Mouse (Mus musculus) skeletal muscle tissue, adult 2 months (tissue): ENCODE data around the gene Gm37240.

Source experiments
- DNase-seq: peaks from one replicate; pipeline ENCODE4 v3.0.0-alpha.2; 2012; ENCODE audit warnings: low read depth, low spot score

Gm37240 gene

GRCm38 (mm10) chr3:85195068-85195481 lies 692.2 kb downstream of the Gm37240 start:
- DNase-seq: peak; percentile 34

- no peak for DNase-seq
These were observed 697.5 kb downstream of the Gm37240 start for GRCm38 (mm10) chr3:85189791-85190190.

GRCm38 (mm10) chr3:85188364-85188763 lies 699.0 kb downstream of the Gm37240 start:
- no peak for DNase-seq

GRCm38 (mm10) chr3:85186661-85187076 lies 700.6 kb downstream of the Gm37240 start:
- peak; percentile 43 for DNase-seq

DNA sequence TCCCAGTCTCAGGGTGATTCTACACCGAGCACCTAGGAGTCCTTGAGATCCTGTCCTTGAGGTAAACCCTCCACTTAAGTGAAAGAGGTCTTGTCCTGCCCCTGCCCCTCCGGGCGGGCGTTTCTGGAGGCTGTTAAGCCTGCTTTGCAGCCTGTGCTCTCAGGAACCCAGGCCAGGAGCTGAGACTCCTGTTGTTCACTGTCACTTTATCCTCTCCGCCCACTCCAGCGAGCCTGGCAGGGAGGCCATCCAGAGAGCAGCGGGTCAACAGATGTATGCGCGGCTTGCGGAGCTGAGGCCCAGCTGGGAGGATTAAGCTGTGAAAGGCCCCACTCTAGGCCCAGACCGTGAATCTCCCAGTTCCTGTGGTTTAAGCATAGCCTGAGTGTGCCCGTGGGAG lies 701.5 kb downstream of the Gm37240 start:
- DNase-seq: peak; percentile 15

- DNase-seq: no peak
These were observed 702.4 kb downstream of the Gm37240 start for GRCm38 (mm10) chr3:85184916-85185315.

GRCm38 (mm10) chr3:85184151-85184550 lies 703.2 kb downstream of the Gm37240 start:
- no peak for DNase-seq

- DNase-seq: peak; percentile 82
These were observed 710.6 kb downstream of the Gm37240 start for GRCm38 (mm10) chr3:85176736-85177135.

DNA sequence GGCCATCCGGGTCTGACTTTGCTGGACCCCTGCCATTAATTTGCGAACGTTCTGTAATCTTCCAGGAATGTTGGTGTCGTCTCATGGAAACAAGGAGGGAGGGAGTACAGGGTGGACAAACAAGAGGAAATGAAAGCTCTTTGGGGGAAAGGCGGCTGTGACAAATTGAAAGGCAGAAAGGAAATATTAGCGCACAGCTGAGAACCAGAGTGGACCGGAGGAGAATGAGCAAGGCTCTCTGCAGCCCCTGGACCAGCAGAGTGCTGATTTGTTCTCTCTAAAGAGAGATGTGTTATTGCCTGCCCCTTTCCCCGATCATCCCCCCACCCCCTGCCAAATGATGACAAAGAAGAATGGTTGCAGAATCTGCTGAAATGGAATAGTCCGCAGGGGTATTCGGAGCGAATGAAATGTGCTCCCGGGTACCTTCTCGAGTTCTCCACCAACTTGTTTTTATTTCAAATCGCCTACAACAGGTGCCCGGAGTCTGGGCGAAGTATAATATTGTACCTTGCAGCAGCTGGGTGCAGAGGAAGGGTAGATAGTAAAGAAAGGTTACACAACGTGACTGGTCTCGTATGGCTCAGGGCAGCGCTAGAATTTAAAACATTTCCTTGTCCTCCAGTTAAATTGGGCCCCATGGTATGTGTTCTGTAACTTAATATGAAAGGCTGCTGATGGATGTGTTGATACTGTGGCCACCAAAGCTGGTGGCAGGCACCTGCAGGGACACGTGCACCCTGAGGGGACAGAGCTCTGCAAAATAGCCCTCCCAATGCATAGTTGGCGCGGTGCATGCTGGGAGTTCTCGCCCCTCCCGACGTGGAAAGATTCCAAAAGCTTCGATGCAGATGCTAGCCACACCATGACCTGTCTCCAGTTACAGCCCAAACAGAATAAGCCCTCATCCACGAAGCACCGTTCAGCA lies 712.5 kb downstream of the Gm37240 start:
- peak; percentile 52 for DNase-seq

GRCm38 (mm10) chr3:85173441-85174071 lies 713.8 kb downstream of the Gm37240 start:
- DNase-seq: no peak

DNA sequence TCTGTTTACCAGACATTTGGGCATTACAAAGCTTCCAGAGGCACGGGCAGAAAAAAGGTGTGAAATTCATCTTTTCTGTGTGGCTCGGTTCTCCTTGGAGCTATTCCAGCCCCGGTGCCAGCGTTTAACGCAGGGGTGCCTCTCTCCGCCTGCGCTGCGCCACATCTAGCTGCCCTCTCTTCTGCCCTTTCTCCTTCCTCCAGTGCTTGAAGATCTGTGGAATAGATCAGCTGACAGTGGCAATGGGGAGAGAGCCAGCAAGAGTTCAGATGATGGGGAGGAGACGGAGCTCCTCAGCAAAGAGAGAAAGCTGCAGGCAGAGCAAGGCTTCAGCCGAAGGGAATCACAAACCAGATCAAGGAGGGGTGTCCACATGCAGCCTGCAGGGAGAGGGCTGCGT lies 714.8 kb downstream of the Gm37240 start:
- DNase-seq: peak; percentile 45

DNA sequence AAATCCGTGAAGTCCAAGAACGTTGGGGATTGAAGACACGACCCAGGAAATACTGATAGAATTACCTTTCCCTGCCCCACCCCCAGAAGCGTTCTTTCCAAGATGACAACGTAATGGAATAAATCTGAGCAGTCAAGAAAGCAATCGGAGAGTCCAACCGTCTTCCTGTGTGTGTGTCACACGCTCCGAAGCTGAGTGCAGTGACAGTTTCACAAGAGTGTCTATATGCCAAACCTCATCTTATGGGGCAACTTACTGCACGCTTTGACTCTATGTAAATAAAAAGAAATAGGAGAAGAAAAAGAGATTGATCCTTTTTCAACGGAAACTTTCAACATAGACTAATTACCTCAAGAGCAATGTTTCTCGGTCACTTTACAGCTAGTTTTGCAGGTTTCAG lies 715.2 kb downstream of the Gm37240 start:
- DNase-seq: peak; percentile 46

DNA sequence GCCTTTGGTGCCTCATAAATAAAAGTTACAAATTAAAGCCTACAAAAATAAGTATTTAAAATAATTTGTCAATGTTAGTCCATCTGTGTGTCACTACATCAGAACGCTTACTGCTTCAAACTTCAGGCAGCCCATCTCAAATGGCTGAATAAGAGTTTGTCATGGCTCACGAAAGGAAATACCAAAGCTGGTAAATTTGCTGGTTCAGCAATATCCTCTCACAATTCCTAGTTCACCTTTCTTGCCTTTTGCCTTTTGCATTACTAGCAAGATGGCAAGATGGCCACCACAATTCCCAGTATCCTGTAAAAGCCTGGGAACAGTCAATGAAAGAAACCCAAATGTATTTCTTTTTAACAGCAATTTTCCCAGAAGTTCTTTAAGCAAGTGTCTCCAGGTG lies 718.5 kb downstream of the Gm37240 start:
- DNase-seq: no peak

GRCm38 (mm10) chr3:85164931-85165330 lies 722.4 kb downstream of the Gm37240 start:
- DNase-seq: no peak

DNA sequence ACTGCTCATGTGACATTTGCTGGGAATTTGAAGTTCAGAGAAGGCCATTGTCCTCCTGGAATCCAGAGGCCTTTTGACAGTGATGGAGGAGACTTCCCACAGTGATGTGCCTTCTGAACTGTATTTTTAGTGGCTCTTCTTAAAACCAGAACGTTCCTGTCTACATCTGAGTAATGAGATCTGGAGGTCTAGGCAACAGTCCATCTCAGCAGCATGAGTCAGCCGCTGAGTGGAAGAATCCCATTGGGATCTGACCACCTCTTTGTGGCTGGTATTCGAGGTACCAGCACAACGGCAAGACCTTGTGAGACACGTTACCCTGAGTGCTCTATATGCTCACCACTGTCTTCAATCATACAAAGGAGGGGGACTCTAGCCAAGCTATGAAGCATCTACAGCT lies 723.9 kb downstream of the Gm37240 start:
- DNase-seq: no peak

DNA sequence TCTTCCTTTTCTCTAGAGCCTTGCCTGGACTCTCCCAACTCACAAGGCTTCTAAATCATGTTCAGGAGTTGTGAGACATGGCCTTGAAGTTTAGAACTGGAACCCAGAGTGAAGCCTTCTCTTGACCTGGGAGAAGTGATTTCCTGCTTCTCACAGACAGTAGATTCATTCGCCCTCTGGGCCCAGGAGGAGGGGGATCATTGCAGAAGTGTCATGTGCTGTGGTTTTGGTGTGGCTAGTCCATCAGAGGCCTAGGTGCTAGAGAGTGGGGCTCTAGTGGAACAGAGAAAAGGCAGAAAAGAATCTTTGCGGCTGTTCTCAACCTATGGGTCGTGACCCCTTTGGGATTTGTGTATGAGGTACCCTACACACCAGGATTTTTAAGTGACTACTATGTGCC lies 724.9 kb downstream of the Gm37240 start:
- DNase-seq: no peak

DNA sequence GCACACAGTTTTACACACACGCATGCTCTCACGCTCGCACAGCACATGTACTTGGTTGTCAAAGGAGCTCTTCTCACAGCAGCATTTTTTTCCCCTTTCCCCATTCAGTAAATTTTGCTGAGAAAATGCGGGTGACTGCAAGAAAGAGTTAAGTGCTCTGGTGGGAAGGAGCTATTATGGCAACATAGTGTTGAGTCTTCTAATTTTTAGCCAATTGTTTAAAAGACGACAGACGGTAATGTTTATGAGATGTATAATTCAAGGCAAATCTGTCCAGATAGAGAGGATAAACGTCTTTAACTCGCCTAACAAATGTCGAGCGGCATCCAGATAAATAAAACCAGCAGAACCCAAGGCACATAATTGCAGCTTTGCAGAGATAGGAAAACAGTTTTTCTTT lies 726.5 kb downstream of the Gm37240 start:
- DNase-seq: no peak

- DNase-seq: no peak
These were observed 727.7 kb downstream of the Gm37240 start for GRCm38 (mm10) chr3:85159631-85160030.

DNA sequence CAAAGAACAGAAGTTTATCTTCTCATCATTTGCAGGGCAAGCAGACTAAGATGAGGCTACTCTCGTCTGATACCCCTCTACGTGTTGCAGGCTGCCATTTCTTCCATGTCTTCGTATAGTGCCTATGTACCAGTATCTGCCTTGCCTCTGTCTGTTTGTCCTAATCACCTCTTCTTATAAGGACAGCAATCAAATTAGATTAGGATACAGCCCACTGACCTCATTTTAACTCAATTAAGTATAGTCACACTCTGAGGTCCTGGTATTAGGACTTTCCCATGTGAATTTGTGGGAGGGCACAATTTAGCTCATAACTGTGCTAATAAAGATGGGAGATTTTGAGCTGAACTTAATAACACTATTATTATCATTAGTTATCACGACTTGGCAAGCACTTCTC lies 738.5 kb downstream of the Gm37240 start:
- DNase-seq: no peak

DNA sequence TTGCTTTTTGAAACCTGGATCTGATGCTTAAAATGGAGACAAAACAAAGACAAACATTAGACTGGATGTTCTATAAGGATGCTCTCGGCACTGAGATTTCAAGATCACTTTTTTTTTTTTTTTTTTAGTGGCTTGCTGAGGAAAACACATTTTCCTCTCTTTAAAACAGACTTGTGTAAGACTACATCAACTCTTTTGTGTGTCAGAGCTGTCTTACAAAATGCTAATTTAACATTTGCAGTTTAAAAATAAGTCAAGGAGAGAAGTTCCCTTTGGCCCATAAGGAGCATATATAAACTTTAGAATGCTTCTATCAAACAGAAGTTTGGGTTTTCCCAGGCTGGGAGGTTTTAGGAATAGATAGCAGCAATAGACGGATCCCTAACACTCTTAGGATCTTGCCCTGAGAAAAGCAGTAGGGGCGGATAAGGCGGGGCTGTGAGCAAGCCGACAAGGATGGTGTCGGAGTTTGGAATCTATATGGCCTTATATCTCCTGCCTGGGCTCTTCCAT lies 739.2 kb downstream of the Gm37240 start:
- DNase-seq: no peak

DNA sequence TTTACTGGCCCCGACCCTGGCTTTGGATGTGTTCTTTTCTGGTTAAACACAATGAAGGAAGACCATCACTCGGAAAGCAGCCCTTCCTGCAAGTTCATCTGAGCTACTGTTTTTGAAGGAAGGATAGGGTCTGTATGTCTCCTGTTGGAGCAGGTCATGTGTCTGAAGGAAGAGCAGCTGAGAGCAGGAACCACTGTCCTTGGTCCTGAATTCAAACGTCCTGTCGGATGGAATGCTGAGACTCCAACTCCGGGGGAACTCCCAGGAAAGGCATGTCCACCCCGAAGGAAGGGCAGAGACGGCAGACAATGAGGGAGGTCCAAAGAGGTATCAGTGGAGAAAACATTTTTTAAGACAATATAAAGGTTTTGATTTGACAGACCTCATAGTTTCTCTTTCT lies 741.8 kb downstream of the Gm37240 start:
- DNase-seq: no peak

- no peak for DNase-seq
These were observed 742.2 kb downstream of the Gm37240 start for GRCm38 (mm10) chr3:85145076-85145475.

GRCm38 (mm10) chr3:85144425-85144824 lies 742.9 kb downstream of the Gm37240 start:
- DNase-seq: no peak
